In genomic region chr4:129134799-129135585, GRCm38 (mm10) we compare ENCODE assay signal across 8 mouse cellular contexts. TPM values are rescaled to one million over a fixed set of nuclear protein-coding genes. Genes with fewer than 3 reads are reported as not detected.
DNase-seq lines count a peak whose midpoint lies in the region; ATAC-seq and TF ChIP-seq lines count a peak whose summit lies in the region.

No protein-coding gene starts in this region.

- H3K9ac ChIP-seq in liver, embryonic 13.5 days = no peak overlapping the region; the same call in 1 of the 2 replicates

- no peaks in the 10 kb centered on the region for H3K36me3 ChIP-seq in liver, embryonic 13.5 days
- H3K36me3 ChIP-seq in thymus, adult 2 months (ENCODE audit: control insufficient read depth, insufficient read depth, low read length) = no peaks in the 10 kb centered on the region

- TF ChIP-seq POLR2A in thymus, adult 2 months (IDR thresholded peaks at IDR 0.05; ENCODE audit: control insufficient read depth, extremely low read depth, insufficient read depth, low read length, poor library complexity) = no peak

- H3K4me2 ChIP-seq in liver, embryonic 13.5 days = peak overlapping the region; percentile 23; the same call in 1 of the 2 replicates

- peak; percentile 51 for DNase-seq in urinary bladder, adult 2 months (ENCODE audit: low spot score)
- no peak for DNase-seq in urinary bladder, adult 18-20 months (ENCODE audit: low spot score in 2 of 2)
- DNase-seq in cerebellum, postnatal 10 days = peak; percentile 95 to 97
- DNase-seq in gastrocnemius, adult 8-10 months (ENCODE audit: low spot score in 2 of 2) = peak; percentile 44 to 47
- DNase-seq in hindlimb bud, embryonic 11.5 days (ENCODE audit: extremely low spot score, low read depth, low spot score) = peak; percentile 89
- DNase-seq in liver, embryonic 13.5 days = peak; percentile 48
- DNase-seq in naive thymus-derived CD4-positive, alpha-beta T cell, adult 2 months (ENCODE audit: low read depth) = peak; percentile 83
- DNase-seq in thymus, adult 2 months = peak; percentile 73

- H3K4me1 ChIP-seq in liver, embryonic 13.5 days (replicated peaks) = peaks cover 56% of the 10 kb centered on the region
- H3K4me1 ChIP-seq in thymus, adult 2 months (replicated peaks; ENCODE audit: control insufficient read depth, insufficient read depth, low read length) = peaks cover 15% of the 10 kb centered on the region

- TF ChIP-seq CTCF in thymus, adult 2 months (IDR thresholded peaks at IDR 0.05; ENCODE audit: borderline replicate concordance, control insufficient read depth, extremely low read depth, insufficient read depth, low read length, poor library complexity) = peak; percentile 83; the same call in 1 of the 2 replicates

- no peak overlapping the region for H3K4me3 ChIP-seq in liver, embryonic 13.5 days (replicated peaks)
- H3K4me3 ChIP-seq in thymus, adult 2 months (ENCODE audit: control insufficient read depth, insufficient read depth, low read length) = no peak overlapping the region

- peaks cover 88% of the 10 kb centered on the region for H3K27me3 ChIP-seq in liver, embryonic 13.5 days
- H3K27me3 ChIP-seq in thymus, adult 2 months (ENCODE audit: control insufficient read depth, insufficient read depth, low read length) = peaks cover 16% of the 10 kb centered on the region

- no peaks in the 10 kb centered on the region for H3K9me3 ChIP-seq in liver, embryonic 13.5 days (replicated peaks)

- no peak overlapping the region for H3K27ac ChIP-seq in liver, embryonic 13.5 days
- no peak overlapping the region for H3K27ac ChIP-seq in thymus, adult 2 months (ENCODE audit: control insufficient read depth, insufficient read depth, low read length)

- 8% methylated on average over 15 of the region's 15 CpGs for WGBS in liver, embryonic 13.5 days (ENCODE audit: insufficient replicate concordance)
- 15% methylated on average over 15 of the region's 15 CpGs for WGBS in thymus, adult 2 months

- ATAC-seq in liver, embryonic 13.5 days (ENCODE audit: low read depth) = no peak

RNA-seq across cellular contexts. Expression of gene Fndc5, which starts 1.8 kb away (rescaled TPM):
- 5.9 and 7.1 TPM in 2 replicates for polyA plus RNA-seq in urinary bladder, adult 2 months (2012; rRNA removed)
- 10 to 100 TPM; 48.3 to 65.7 (median 58.5) TPM for total RNA-seq in gastrocnemius, adult 8-10 months (2022)
- polyA plus RNA-seq in liver, embryonic 13.5 days (2015; fragmentation: Nextera tagmentation; extraction: Ambion mirVana) = 1.1 TPM in 2 replicates
- polyA plus RNA-seq in thymus, adult 2 months (2012; rRNA removed) = 1.5 and 7.0 TPM in 2 replicates

RNA-seq across cellular contexts. Expression of gene Hpca, which starts 13.2 kb away (rescaled TPM):
- polyA plus RNA-seq in urinary bladder, adult 2 months (2012; rRNA removed) = 0.46 and 0.55 TPM in 2 replicates
- total RNA-seq in gastrocnemius, adult 8-10 months (2022) = not detected
- polyA plus RNA-seq in liver, embryonic 13.5 days (2015; fragmentation: Nextera tagmentation; extraction: Ambion mirVana) = 0.92 and 1.2 TPM in 2 replicates
- polyA plus RNA-seq in thymus, adult 2 months (2012; rRNA removed) = 0.92 and 1.0 TPM in 2 replicates

RNA-seq across cellular contexts. Expression of gene Tmem54, which starts 29.6 kb away (rescaled TPM):
- polyA plus RNA-seq in urinary bladder, adult 2 months (2012; rRNA removed) = 25.3 and 27.2 TPM in 2 replicates
- not detected for total RNA-seq in gastrocnemius, adult 8-10 months (2022)
- 1.9 and 2.1 TPM in 2 replicates for polyA plus RNA-seq in liver, embryonic 13.5 days (2015; fragmentation: Nextera tagmentation; extraction: Ambion mirVana)
- polyA plus RNA-seq in thymus, adult 2 months (2012; rRNA removed) = 3.9 and 5.5 TPM in 2 replicates

RNA-seq across cellular contexts. Expression of gene S100pbp, which starts 54.5 kb away (rescaled TPM):
- polyA plus RNA-seq in urinary bladder, adult 2 months (2012; rRNA removed) = 19.8 and 21.7 TPM in 2 replicates
- total RNA-seq in gastrocnemius, adult 8-10 months (2022) = 1 to 10 TPM; 3.8 to 4.6 (median 4.4) TPM
- polyA plus RNA-seq in liver, embryonic 13.5 days (2015; fragmentation: Nextera tagmentation; extraction: Ambion mirVana) = 5.8 and 7.4 TPM in 2 replicates
- 45.3 and 58.7 TPM in 2 replicates for polyA plus RNA-seq in thymus, adult 2 months (2012; rRNA removed)

RNA-seq across cellular contexts. Expression of gene Yars, which starts 54.6 kb away (rescaled TPM):
- 36.8 and 38.3 TPM in 2 replicates for polyA plus RNA-seq in urinary bladder, adult 2 months (2012; rRNA removed)
- 10 to 100 TPM; 31.2 to 44.4 (median 35.3) TPM for total RNA-seq in gastrocnemius, adult 8-10 months (2022)
- 69.9 and 78.8 TPM in 2 replicates for polyA plus RNA-seq in liver, embryonic 13.5 days (2015; fragmentation: Nextera tagmentation; extraction: Ambion mirVana)
- 17.6 and 19.6 TPM in 2 replicates for polyA plus RNA-seq in thymus, adult 2 months (2012; rRNA removed)

Comparison
In these comparisons a context has a peak if more than half of its experiments do, and no peak if none do; other contexts are left out.
1. DNase-seq: peak in urinary bladder, adult 2 months (single experiment), cerebellum, postnatal 10 days (2 of 2), gastrocnemius, adult 8-10 months (2 of 2), hindlimb bud, embryonic 11.5 days (single experiment), liver, embryonic 13.5 days (single experiment), naive thymus-derived CD4-positive, alpha-beta T cell, adult 2 months (single experiment) and thymus, adult 2 months (single experiment); none in urinary bladder, adult 18-20 months (0 of 2).